Mouse (Mus musculus): ENCODE data around the gene Nipal3. TPM values are rescaled to one million over a fixed set of nuclear protein-coding genes. Genes with fewer than 3 reads are reported as not detected.

Gene Nipal3
- total and polyA plus RNA-seq, 3 experiments: 4.0 to 12.0 (median 6.4) TPM

GRCm38 (mm10) chr4:135540057-135540456 lies 45.2 kb upstream of the Nipal3 start:
- no peak for TF ChIP-seq NELFE (IDR thresholded peaks at IDR 0.05; ENCODE audit: low read depth, low read length)
- TF ChIP-seq TBP (conservative IDR thresholded peaks at IDR 0.05; ENCODE audit: low read depth, low read length): no peak
- TF ChIP-seq BHLHE40 (IDR thresholded peaks at IDR 0.05; ENCODE audit: low read depth, low read length): no peak
- no peak for TF ChIP-seq KAT2A (IDR thresholded peaks at IDR 0.05; ENCODE audit: insufficient replicate concordance, low read length)
- TF ChIP-seq POLR2A (IDR thresholded peaks at IDR 0.05; ENCODE audit: low read depth, low read length): no peak
- TF ChIP-seq ZMIZ1 (IDR thresholded peaks at IDR 0.05; ENCODE audit: low read depth, low read length): no peak
- no peak for TF ChIP-seq USF2 (conservative IDR thresholded peaks at IDR 0.05; ENCODE audit: low read depth, low read length)
- TF ChIP-seq MYC (IDR thresholded peaks at IDR 0.05; ENCODE audit: low read depth, low read length): no peak
- no peak for TF ChIP-seq ZNF384 (IDR thresholded peaks at IDR 0.05; ENCODE audit: low read depth, low read length)
- TF ChIP-seq CTCF (conservative IDR thresholded peaks at IDR 0.05 in 1 of 2, IDR thresholded peaks at IDR 0.05 in 1 of 2; ENCODE audit: low read depth in 2 of 2, low read length in 2 of 2): no peak
- no peak for TF ChIP-seq MEF2A (IDR thresholded peaks at IDR 0.05; ENCODE audit: borderline replicate concordance, low read depth, low read length)
- TF ChIP-seq UBTF (IDR thresholded peaks at IDR 0.05; ENCODE audit: low read depth, low read length): no peak
- no peak for DNase-seq (ENCODE audit: extremely low read depth)
- Histone ChIP-seq H3K27me3 (replicated peaks) (peaks cover 44% of the 10 kb centered on the region), H3K79me2 (replicated peaks; ENCODE audit: control insufficient read depth, extremely low read depth, insufficient read depth, poor library complexity, severe bottlenecking) (no peaks in the 10 kb centered on the region), H3K36me3 (replicated peaks in 1 of 2; ENCODE audit: control insufficient read depth in 1 of 2, insufficient read depth in 1 of 2, low read length in 1 of 2) (no peaks in the 10 kb centered on the region), H3K9ac (ENCODE audit: insufficient read depth, low read depth) (no peak overlapping the region), H3K4me2 (ENCODE audit: insufficient read depth, low read depth, poor library complexity, severe bottlenecking) (no peak overlapping the region), H3K9me3 (replicated peaks; ENCODE audit: low read length) (peaks cover 4% of the 10 kb centered on the region), H3K27ac (ENCODE audit: insufficient read depth, low read depth) (no peak overlapping the region), H3K4me3 (replicated peaks in 1 of 3; ENCODE audit: low read depth in 2 of 3, low read length in 2 of 3, poor library complexity in 1 of 3) (no peak overlapping the region), H3K4me1 (ENCODE audit: control insufficient read depth in 1 of 2, insufficient read depth in 2 of 2) (peaks cover 0 to 3% of the 10 kb centered on the region in 2 experiments; a peak in 3 of 4 replicates)
- dilution Hi-C loops (cut with MboI; ENCODE audit: extremely low pct_ligation_motif_present, extremely low pct_unique_long_range_greater_than_20kb, low sequenced_read_pairs): no loop called here
- in situ Hi-C loops (cut with MboI; ENCODE audit: low pct_ligation_motif_present, low pct_unique_long_range_greater_than_20kb, low sequenced_read_pairs): no loop called here

- Histone ChIP-seq H3K27me3 (replicated peaks) (peaks cover 41% of the 10 kb centered on the region), H3K79me2 (replicated peaks; ENCODE audit: control insufficient read depth, extremely low read depth, insufficient read depth, poor library complexity, severe bottlenecking) (no peaks in the 10 kb centered on the region), H3K4me3 (replicated peaks in 1 of 3; ENCODE audit: low read depth in 2 of 3, low read length in 2 of 3, poor library complexity in 1 of 3) (no peak overlapping the region), H3K27ac (ENCODE audit: insufficient read depth, low read depth) (no peak overlapping the region), H3K4me1 (ENCODE audit: control insufficient read depth in 1 of 2, insufficient read depth in 2 of 2) (no peaks in the 10 kb centered on the region), H3K9me3 (replicated peaks; ENCODE audit: low read length) (peaks cover 4% of the 10 kb centered on the region), H3K9ac (ENCODE audit: insufficient read depth, low read depth) (no peak overlapping the region), H3K36me3 (replicated peaks in 1 of 2; ENCODE audit: control insufficient read depth in 1 of 2, insufficient read depth in 1 of 2, low read length in 1 of 2) (no peaks in the 10 kb centered on the region), H3K4me2 (ENCODE audit: insufficient read depth, low read depth, poor library complexity, severe bottlenecking) (no peak overlapping the region)
- no peak for TF ChIP-seq IRF4 (IDR thresholded peaks at IDR 0.05; ENCODE audit: low read depth, low read length)
- TF ChIP-seq POLR2AphosphoS2 (IDR thresholded peaks at IDR 0.05; ENCODE audit: low read depth, low read length): no peak
- no peak for TF ChIP-seq MEF2A (IDR thresholded peaks at IDR 0.05; ENCODE audit: borderline replicate concordance, low read depth, low read length)
- no peak for TF ChIP-seq UBTF (IDR thresholded peaks at IDR 0.05; ENCODE audit: low read depth, low read length)
- no peak for TF ChIP-seq PAX5 (IDR thresholded peaks at IDR 0.05; ENCODE audit: low read length)
- no peak for TF ChIP-seq NRF1 (IDR thresholded peaks at IDR 0.05; ENCODE audit: low read depth, low read length)
- no peak for TF ChIP-seq TBP (conservative IDR thresholded peaks at IDR 0.05; ENCODE audit: low read depth, low read length)
- no peak for TF ChIP-seq CHD2 (IDR thresholded peaks at IDR 0.05; ENCODE audit: low read length)
- TF ChIP-seq CTCF (conservative IDR thresholded peaks at IDR 0.05 in 1 of 2, IDR thresholded peaks at IDR 0.05 in 1 of 2; ENCODE audit: low read depth in 2 of 2, low read length in 2 of 2): no peak
- TF ChIP-seq MAZ (IDR thresholded peaks at IDR 0.05; ENCODE audit: low read depth, low read length): no peak
- no peak for DNase-seq (ENCODE audit: extremely low read depth)
- dilution Hi-C loops (cut with MboI; ENCODE audit: extremely low pct_ligation_motif_present, extremely low pct_unique_long_range_greater_than_20kb, low sequenced_read_pairs) (no loop called here), in situ Hi-C loops (cut with MboI; ENCODE audit: low pct_ligation_motif_present, low pct_unique_long_range_greater_than_20kb, low sequenced_read_pairs) (no loop called here)
Observed at GRCm38 (mm10) chr4:135539056-135539455, 44.2 kb upstream of the Nipal3 start.

All from CH12.LX (cell line).